Mouse (Mus musculus) stomach, postnatal 0 days (tissue): ENCODE data around the gene Smco1. TPM values are rescaled to one million over a fixed set of nuclear protein-coding genes. Genes with fewer than 3 reads are reported as not detected.

ENCODE experiments used
- ATAC-seq: fragments of 200-750 bp; cut with Nextera tagmentation; 2 replicates; pipeline ENCODE4 v1.8.0; 2017; ENCODE audit not compliant: low FRiP score, low TSS enrichment
- DNase-seq: peaks from one replicate; pipeline ENCODE4 v3.0.0-alpha.2; 2016; ENCODE audit warnings: low spot score
- H3K27ac ChIP-seq: fragments of 300-500 bp; sonication (generic); replicated peaks from 2 replicates; pipeline ENCODE4 v1.5.1; 2014; ENCODE audit warnings: mild to moderate bottlenecking, control low read depth
- H3K27me3 ChIP-seq: fragments of 300-500 bp; sonication (generic); 2 replicates; pipeline ENCODE4 v1.6.1; 2014; ENCODE audit warnings: low read length; ENCODE audit not compliant: control insufficient read depth, insufficient read depth
- H3K36me3 ChIP-seq: fragments of 300-500 bp; sonication (generic); 2 replicates; pipeline ENCODE4 v1.6.1; 2014; ENCODE audit warnings: low read length, mixed read lengths; ENCODE audit not compliant: control insufficient read depth, insufficient read depth
- H3K4me1 ChIP-seq: fragments of 300-500 bp; sonication (generic); replicated peaks from 2 replicates; pipeline ENCODE4 v1.6.1; 2014; ENCODE audit warnings: antibody characterized with exemption; ENCODE audit not compliant: control insufficient read depth, insufficient read depth
- H3K4me2 ChIP-seq: fragments of 300-500 bp; sonication (generic); replicated peaks from 2 replicates; pipeline ENCODE4 v1.6.1; 2014; ENCODE audit warnings: low read depth, mild to moderate bottlenecking, control low read depth, moderate library complexity
- H3K4me3 ChIP-seq: fragments of 300-500 bp; sonication (generic); 2 replicates; pipeline ENCODE4 v1.5.1; 2014; ENCODE audit warnings: low read depth, low read length, control low read depth
- H3K9ac ChIP-seq: fragments of 300-500 bp; sonication (generic); 2 replicates; pipeline ENCODE4 v1.6.1; 2014; ENCODE audit warnings: mild to moderate bottlenecking, low read length, control low read depth, mixed read lengths
- H3K9me3 ChIP-seq: fragments of 300-500 bp; sonication (generic); 2 replicates; pipeline ENCODE4 v1.6.1; 2016; ENCODE audit warnings: low read length; ENCODE audit not compliant: control insufficient read depth
- CTCF ChIP-seq: IDR thresholded peaks from 2 replicates; pipeline ENCODE4 v1.5.1; 2016; ENCODE audit warnings: antibody characterized with exemption, low read depth, mild to moderate bottlenecking, moderate library complexity
- WGBS: fragments of 180-500 bp; shearing (Covaris S2); extraction: QIAGEN DNeasy Blood & Tissue Kit; methylation state at CpG from one replicate; pipeline ENCODE4 v1.1.7; 2014; 5-methylcytosine and 5-hydroxymethylcytosine counted together
- microRNA counts: library from miRNA; unstranded; fragments of <30 nt; microRNA quantifications from one replicate; lab custom pipeline; 2015
- microRNA-seq: library from miRNA; unstranded; fragments of <30 nt; microRNA quantifications from one replicate; pipeline ENCODE4, GENCODE M21; 2016
- polyA plus RNA-seq: library from polyadenylated mRNA; unstranded; fragments of >200 nt; fragmentation: Nextera tagmentation; extraction: Ambion mirVana; gene quantifications from 2 replicates; pipeline ENCODE4 v1.2.1, GENCODE M21; 2015

Gene Smco1
- polyA plus RNA-seq, 1 experiment from 2014 or later: 0.06 TPM

DNA sequence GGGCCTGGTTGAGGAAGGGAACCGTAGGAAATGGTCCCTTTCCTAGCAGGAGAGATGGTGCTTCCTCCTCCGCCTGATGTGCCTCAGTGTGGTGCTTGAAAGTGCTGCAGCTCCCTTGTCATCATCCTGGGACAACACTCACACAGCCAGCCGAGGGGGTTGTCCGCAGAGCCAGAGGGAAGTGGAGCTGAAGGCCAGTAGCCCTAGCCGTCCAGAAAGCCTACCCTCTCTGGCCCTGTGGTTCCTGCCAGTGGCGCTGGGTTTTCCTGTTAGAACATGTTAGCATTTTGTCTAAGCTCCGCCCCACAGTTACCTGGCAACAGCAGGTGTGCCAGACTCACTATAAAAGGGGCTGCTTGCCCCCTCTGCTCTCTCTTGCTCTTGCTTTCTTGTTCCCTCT is 52.7 kb downstream of the Smco1 start:
- WGBS: 25% methylated on average over 7 of the region's 7 CpGs
- DNase-seq: peak; percentile 38
- no peak overlapping the region for H3K4me2 ChIP-seq

More for the DNA sequence above, 52.7 kb downstream of the Smco1 start:
- Histone ChIP-seq H3K9me3 (no peaks in the 10 kb centered on the region), H3K27ac (no peak overlapping the region), H3K36me3 (no peaks in the 10 kb centered on the region), H3K4me3 (no peak overlapping the region), H3K9ac (no peak overlapping the region), H3K27me3 (no peaks in the 10 kb centered on the region), H3K4me1 (no peaks in the 10 kb centered on the region)
- no peak for ATAC-seq
- no peak for TF ChIP-seq CTCF

MicroRNAs within 50 kb of the gene (microRNA counts, 519-probe panel; counts per million panel counts)
- not detected for microRNA mmu-miR-1946a (lab: Ali Mortazavi, UCI)

Small RNA genes lying within 50 kb of the gene (microRNA-seq; reads per million reads assigned to microRNA genes)
- gene Mir1946a: not detected

Other genes starting within 250 kb of the Smco1 start
- 22.2 and 23.6 TPM in 2 replicates for gene Pak2, start 192.1 kb upstream of the Smco1 start, polyA plus RNA-seq
- gene Pigx, start 171.7 kb upstream of the Smco1 start, polyA plus RNA-seq: 69.8 and 71.8 TPM in 2 replicates
- 19.0 and 19.1 TPM in 2 replicates for gene Cep19, start 171.7 kb upstream of the Smco1 start, polyA plus RNA-seq
- 8.2 TPM in 2 replicates for gene Nrros, start 105.9 kb upstream of the Smco1 start, polyA plus RNA-seq
- gene Bex6, start 91.6 kb upstream of the Smco1 start, polyA plus RNA-seq: not detected in 2 replicates
- gene Fbxo45, start 24.3 kb upstream of the Smco1 start, polyA plus RNA-seq: 11.7 and 11.8 TPM in 2 replicates
- 17.7 and 22.3 TPM in 2 replicates for gene Wdr53, start 24.2 kb upstream of the Smco1 start, polyA plus RNA-seq
- 17.9 and 20.2 TPM in 2 replicates for gene Rnf168, start 6.0 kb downstream of the Smco1 start, polyA plus RNA-seq
- 8.0 and 8.2 TPM in 2 replicates for gene Ubxn7, start 60.8 kb downstream of the Smco1 start, polyA plus RNA-seq
- gene Tm4sf19, start 129.0 kb downstream of the Smco1 start, polyA plus RNA-seq: not detected in 2 replicates
- gene Tctex1d2, start 148.2 kb downstream of the Smco1 start, polyA plus RNA-seq: 24.3 and 26.3 TPM in 2 replicates
- gene Pcyt1a, start 159.5 kb downstream of the Smco1 start, polyA plus RNA-seq: 30.8 and 38.6 TPM in 2 replicates
- 2.7 and 3.1 TPM in 2 replicates for gene Slc51a, start 216.4 kb downstream of the Smco1 start, polyA plus RNA-seq
- gene Zdhhc19, start 224.8 kb downstream of the Smco1 start, polyA plus RNA-seq: not detected in 2 replicates